Mouse (Mus musculus) MEL (cell line): ENCODE results near the gene Nat8f4.

Experiments used
- CTCF ChIP-seq, 3 experiments: IDR thresholded peaks in 2 of 3; conservative IDR thresholded peaks in 1 of 3; 2 replicates each; pipeline ENCODE4 v1.5.1; 2011 to 2012; ENCODE audit warnings: low read length in 3 of 3, low read depth in 2 of 3, mild to moderate bottlenecking in 2 of 3, improper control_type of control experiment in 1 of 3, inconsistent platforms in 1 of 3, mixed read lengths in 1 of 3, moderate library complexity in 1 of 3; ENCODE audit not compliant: control insufficient read depth in 1 of 3, insufficient read depth in 1 of 3, poor library complexity in 1 of 3, severe bottlenecking in 1 of 3
- E2F4 ChIP-seq: IDR thresholded peaks from 2 replicates; pipeline ENCODE4 v1.6.1; 2011; ENCODE audit warnings: low read depth, low read length, improper control_type of control experiment, borderline replicate concordance
- ELF1 ChIP-seq: IDR thresholded peaks from 2 replicates; pipeline ENCODE4 v1.6.1; 2014; ENCODE audit warnings: low read depth, mild to moderate bottlenecking, inconsistent platforms, low read length, improper control_type of control experiment, moderate library complexity
- ETS1 ChIP-seq: IDR thresholded peaks from 2 replicates; pipeline ENCODE4 v1.6.1; 2012; ENCODE audit warnings: low read depth, mild to moderate bottlenecking, inconsistent platforms, low read length, improper control_type of control experiment, moderate library complexity
- GABPA ChIP-seq: IDR thresholded peaks from 2 replicates; pipeline ENCODE4 v1.6.1; 2012; ENCODE audit warnings: low read depth, mild to moderate bottlenecking, inconsistent platforms, low read length, improper control_type of control experiment, moderate library complexity
- MAX ChIP-seq: IDR thresholded peaks from 2 replicates; pipeline ENCODE4 v1.6.1; 2011; ENCODE audit warnings: low read length, improper control_type of control experiment
- NELFE ChIP-seq: IDR thresholded peaks from 2 replicates; pipeline ENCODE4 v1.6.1; 2011; ENCODE audit warnings: low read depth, low read length, improper control_type of control experiment
- POLR2A ChIP-seq, 2 experiments: IDR thresholded peaks; 2 replicates each; pipeline ENCODE4 v1.6.1; 2011 to 2012; ENCODE audit warnings: low read length in 2 of 2, mild to moderate bottlenecking in 2 of 2, control low read depth in 1 of 2, improper control_type of control experiment in 1 of 2, low read depth in 1 of 2, moderate library complexity in 1 of 2; ENCODE audit not compliant: control insufficient read depth in 1 of 2, insufficient read depth in 1 of 2, poor library complexity in 1 of 2
- TAL1 ChIP-seq: IDR thresholded peaks from 2 replicates; pipeline ENCODE4 v1.6.1; 2012; ENCODE audit warnings: mild to moderate bottlenecking, inconsistent platforms, low read length, moderate library complexity, mixed read lengths
- TBP ChIP-seq: IDR thresholded peaks from 2 replicates; pipeline ENCODE4 v1.8.0; 2011; ENCODE audit warnings: low read depth, low read length, improper control_type of control experiment

- TF ChIP-seq NELFE: no peak
- TF ChIP-seq CTCF (IDR thresholded peaks at IDR 0.05 in 2 of 3, conservative IDR thresholded peaks at IDR 0.05 in 1 of 3; ENCODE audit: control insufficient read depth in 1 of 3, insufficient read depth in 1 of 3, low read depth in 2 of 3, low read length in 3 of 3, poor library complexity in 1 of 3, severe bottlenecking in 1 of 3): no peak
- TF ChIP-seq TBP: no peak
- TF ChIP-seq GABPA: no peak
- TF ChIP-seq ELF1: no peak
- no peak for TF ChIP-seq POLR2A (IDR thresholded peaks at IDR 0.05; ENCODE audit: control insufficient read depth in 1 of 2, insufficient read depth in 1 of 2, low read depth in 1 of 2, low read length in 2 of 2, poor library complexity in 1 of 2)
- TF ChIP-seq TAL1: no peak
- no peak for TF ChIP-seq ETS1
- no peak for TF ChIP-seq E2F4
- no peak for TF ChIP-seq MAX
Observed at GRCm38 (mm10) chr6:85853481-85853880, 51.2 kb downstream of the Nat8f4 start.
